Mouse (Mus musculus) lung, adult 2 months (tissue): Measurements from ENCODE around the gene Fat4. TPM values are rescaled to one million over a fixed set of nuclear protein-coding genes. Genes with fewer than 3 reads are reported as not detected.

Experiments
- DNase-seq: peaks from one replicate; pipeline ENCODE4 v3.0.0; 2022
- H3K4me1 ChIP-seq: fragments of 200-500 bp; 2 replicates; pipeline ENCODE4 v1.6.1; 2011; ENCODE audit warnings: low read length; ENCODE audit not compliant: control insufficient read depth, insufficient read depth
- H3K4me3 ChIP-seq: fragments of 200-500 bp; replicated peaks from 2 replicates; pipeline ENCODE3; 2011; ENCODE audit warnings: low read depth, mild to moderate bottlenecking, control low read depth, low read length; ENCODE audit errors: extremely low read depth
- CTCF ChIP-seq: fragments of 200-500 bp; IDR thresholded peaks from 2 replicates; pipeline ENCODE4 v1.5.1; 2011; ENCODE audit warnings: mild to moderate bottlenecking, low read length, control low read depth; ENCODE audit not compliant: insufficient read depth
- POLR2A ChIP-seq: fragments of 200-500 bp; IDR thresholded peaks from 2 replicates; pipeline ENCODE4 v1.6.1; 2011; ENCODE audit warnings: low read depth, mild to moderate bottlenecking, control low read depth, low read length, borderline replicate concordance; ENCODE audit errors: extremely low read depth
- WGBS: fragments of 180-500 bp; shearing (Covaris S2); methylation state at CpG from one replicate; pipeline ENCODE4 v1.1.7; 2018; 5-methylcytosine and 5-hydroxymethylcytosine counted together
- polyA plus RNA-seq: library from polyadenylated mRNA; depleted of rRNA; stranded (reverse); fragments of >200 nt; gene quantifications from 2 replicates; pipeline ENCODE4 v1.2.3, GENCODE M21; 2012; rRNA removed

Fat4 gene
- 4.2 and 5.3 TPM in 2 replicates for polyA plus RNA-seq

DNA sequence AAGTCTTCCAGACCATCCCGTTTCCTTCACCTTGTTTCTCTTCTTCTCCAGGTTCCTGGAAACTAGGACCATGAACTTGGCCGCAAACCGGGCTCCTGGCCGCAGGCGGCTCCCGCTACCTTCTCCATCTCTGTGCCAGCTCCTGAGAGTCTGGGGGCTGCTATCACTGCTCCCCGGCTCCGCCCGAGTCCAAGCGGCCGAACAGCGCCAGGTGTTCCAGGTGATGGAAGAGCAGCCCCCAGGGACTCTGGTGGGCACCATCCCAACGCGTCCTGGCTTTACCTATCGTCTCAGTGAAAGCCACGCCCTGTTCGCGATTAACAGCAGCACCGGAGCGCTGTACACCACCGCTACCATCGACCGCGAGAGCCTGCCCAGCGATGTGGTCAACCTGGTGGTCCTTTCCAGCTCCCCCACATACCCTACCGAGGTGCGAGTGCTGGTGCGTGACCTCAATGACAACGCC is at the start of gene Fat4:
Gene Fat4 (plus strand): TSS at position 51 of the 466 bp plus-strand sequence.
- 1% methylated on average over 29 of the region's 29 CpGs for WGBS
- TF ChIP-seq CTCF (no peak), POLR2A (no peak)
- no peak for DNase-seq
- Histone ChIP-seq H3K4me3 (peak within 1 kb of the TSS; percentile 72), H3K4me1 (peaks cover 11% of the 10 kb centered on the region; the same call in 1 of the 2 replicates)

DNA sequence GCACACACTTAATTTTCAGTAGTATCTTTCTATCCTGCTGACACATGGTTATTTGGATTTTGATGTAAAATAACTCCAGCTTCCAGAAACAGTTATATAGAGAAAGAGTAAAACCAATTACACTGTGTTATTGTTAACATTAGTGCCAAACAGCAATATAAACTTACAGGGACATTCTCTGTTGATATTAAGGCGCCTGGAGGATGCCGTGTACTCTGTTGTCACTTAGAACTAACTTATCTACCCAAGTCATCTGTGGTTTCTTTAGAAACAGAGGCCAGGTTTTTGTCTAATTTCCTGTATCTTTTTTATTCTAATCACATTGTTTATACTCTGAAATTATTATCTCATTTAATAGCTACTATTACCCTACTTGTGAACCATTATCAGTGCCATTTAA is 47.3 kb upstream of the Fat4 start:
- no peaks in the 10 kb centered on the region for H3K4me1 ChIP-seq
- no peak for DNase-seq
- 56% methylated on average over 2 of the region's 2 CpGs for WGBS
- no peak overlapping the region for H3K4me3 ChIP-seq
- TF ChIP-seq CTCF (no peak), POLR2A (no peak)

DNA sequence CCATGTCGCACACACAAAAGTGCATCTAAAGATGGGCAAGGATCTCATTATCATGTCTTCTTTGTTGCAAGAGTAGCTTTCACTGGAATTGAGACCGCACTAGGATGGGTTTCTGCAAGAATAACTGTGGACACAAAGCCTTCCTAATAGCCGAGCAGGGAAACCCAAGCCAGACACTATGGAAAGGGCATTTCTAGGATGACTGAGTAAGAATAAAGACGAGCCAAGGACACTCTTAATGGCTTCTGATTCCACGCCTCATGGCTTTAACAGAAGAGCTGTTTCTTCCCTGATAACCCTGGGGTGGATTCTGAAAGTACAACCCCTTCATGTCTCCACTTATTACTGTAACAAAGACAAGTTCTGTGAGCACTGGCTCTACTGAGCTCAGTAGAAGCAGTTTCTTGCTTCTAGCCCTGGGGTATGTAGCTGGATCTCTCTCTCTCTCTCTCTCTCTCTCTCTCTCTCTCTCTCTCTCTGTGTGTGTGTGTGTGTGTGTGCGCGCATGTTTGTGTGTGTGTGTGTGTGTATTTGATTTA is 43.7 kb upstream of the Fat4 start:
- no peak for DNase-seq
- no peak overlapping the region for H3K4me3 ChIP-seq
- TF ChIP-seq POLR2A (no peak), CTCF (no peak)
- 95% methylated on average over 7 of the region's 7 CpGs for WGBS
- H3K4me1 ChIP-seq: no peaks in the 10 kb centered on the region

DNA sequence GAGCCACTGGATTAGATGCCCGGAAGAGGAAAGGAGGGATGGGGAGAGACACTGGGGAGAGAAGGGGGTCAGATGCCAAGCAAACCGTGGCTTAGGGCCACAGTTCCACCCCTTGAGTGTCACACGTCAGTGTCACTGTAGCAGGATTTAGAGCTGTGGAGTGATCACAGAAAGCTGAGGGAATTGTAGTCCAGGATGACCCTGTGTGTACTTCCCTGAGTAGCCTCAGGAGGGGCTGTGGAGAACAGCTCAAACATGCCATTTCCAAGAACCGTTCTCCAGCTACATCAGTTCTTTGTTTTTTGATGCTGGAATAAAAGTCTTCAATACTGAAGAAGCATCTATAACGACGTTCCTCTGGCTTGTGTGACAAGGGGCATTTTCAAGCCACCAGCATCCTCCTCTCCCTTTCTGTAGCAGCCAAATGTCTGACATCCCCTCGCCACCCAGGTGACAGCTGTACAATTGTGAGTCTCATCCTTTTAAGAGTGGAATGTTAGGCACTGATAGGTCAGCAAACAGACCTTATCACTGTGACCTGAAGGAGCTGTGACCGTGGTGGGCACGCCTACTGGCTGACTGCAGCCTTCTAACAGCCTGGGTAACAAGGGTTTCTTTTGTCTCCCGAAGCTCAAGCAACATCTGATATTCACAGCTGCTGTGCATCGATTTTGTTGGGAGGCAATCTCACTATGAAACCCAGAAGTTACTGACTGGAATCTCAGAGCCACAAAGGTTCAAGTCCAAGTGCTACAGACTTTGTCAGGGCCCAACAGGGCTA is 39.9 kb upstream of the Fat4 start:
- no peak for DNase-seq
- H3K4me1 ChIP-seq: no peaks in the 10 kb centered on the region
- no peak overlapping the region for H3K4me3 ChIP-seq
- no peak for TF ChIP-seq POLR2A
- no peak for TF ChIP-seq CTCF
- 44% methylated on average over 11 of the region's 11 CpGs for WGBS

DNA sequence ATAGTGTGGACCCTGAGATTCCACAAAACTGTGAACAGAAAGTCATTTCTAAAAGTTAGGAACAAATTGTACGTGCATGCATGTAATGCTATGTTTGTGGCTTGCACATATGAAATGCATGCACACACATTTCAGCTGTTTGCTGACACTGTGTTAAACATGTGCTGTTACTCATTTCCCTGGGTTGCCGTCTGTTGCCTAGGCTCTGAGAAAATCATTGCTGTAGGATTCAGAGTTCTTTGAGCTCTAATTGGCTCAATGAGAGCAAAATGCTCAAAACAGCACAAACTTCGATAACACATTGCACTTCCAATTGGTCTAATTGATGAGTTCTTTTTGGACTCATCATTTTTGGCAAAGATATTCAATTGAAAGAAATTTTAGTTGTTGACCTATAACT is 37.7 kb upstream of the Fat4 start:
- no peak for DNase-seq
- 77% methylated on average over 3 of the region's 3 CpGs for WGBS
- TF ChIP-seq POLR2A (no peak), CTCF (no peak)
- Histone ChIP-seq H3K4me3 (no peak overlapping the region), H3K4me1 (no peaks in the 10 kb centered on the region)

DNA sequence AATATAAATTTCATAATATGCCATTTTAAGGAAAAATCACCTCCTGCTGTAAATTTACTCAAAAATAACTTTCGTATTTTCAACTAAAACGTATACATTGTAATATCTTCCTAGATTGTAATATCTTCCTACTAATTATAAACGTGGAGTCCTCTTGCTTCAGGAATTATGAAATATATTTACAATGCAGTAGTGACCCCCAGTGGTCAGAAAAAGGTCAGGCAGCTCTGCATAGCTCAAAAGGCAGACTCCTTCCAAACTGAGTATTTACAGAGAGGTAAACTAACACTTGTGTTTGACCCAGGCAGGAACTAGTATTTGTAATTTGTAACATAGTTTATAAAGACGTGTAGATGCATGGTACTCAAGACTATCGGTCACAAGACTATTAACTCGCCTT is 37.2 kb upstream of the Fat4 start:
- WGBS: 14% methylated on average over 6 of the region's 6 CpGs
- no peak for DNase-seq

DNA sequence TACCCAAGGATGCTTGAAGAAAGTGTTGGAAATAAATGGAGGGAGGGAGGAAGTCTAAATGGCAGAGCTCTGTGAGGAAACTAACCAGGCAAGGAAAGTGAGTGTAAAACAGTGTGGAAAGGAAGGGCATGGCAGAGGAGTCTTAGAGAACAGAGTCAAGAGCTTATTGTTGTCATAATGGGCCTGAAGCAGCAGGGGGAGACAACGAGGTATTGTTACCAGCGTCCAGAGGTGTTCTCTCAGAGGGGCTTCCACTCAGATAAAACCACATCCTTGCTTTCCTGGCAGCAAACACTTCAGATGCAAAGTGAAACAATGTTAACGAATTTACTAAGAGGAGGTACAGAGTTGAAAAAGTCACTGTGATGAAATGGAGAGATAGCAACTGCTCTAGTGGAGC is 33.1 kb upstream of the Fat4 start:
- DNase-seq: no peak
- Histone ChIP-seq H3K4me3 (no peak overlapping the region), H3K4me1 (no peaks in the 10 kb centered on the region)
- TF ChIP-seq POLR2A (no peak), CTCF (no peak)
- WGBS: 17% methylated on average over 3 of the region's 3 CpGs

More for the DNA sequence above, 37.2 kb upstream of the Fat4 start:
- TF ChIP-seq POLR2A (no peak), CTCF (peak; percentile 12; the same call in 1 of the 2 replicates)
- Histone ChIP-seq H3K4me1 (no peaks in the 10 kb centered on the region), H3K4me3 (no peak overlapping the region)

DNA sequence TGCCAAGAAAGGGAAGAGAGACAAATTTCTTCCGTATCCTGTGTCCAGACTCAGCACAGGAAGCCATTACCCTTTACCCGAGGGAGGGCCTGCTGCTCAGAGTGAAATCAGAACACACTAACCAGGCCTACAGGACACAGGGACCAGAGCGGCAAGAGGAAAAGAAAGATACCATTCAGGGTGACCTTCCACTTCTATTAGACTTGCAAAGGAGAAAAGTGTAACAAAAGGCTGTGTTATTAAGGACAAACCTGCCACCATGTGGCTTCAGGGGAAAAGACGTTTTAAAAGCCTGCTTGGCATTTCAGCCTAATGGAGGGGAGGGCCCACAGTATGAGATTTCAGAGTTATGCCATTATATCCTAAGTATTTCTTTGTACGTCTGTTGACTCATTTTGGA is 26.1 kb upstream of the Fat4 start:
- TF ChIP-seq POLR2A (no peak), CTCF (no peak)
- no peaks in the 10 kb centered on the region for H3K4me1 ChIP-seq
- 36% methylated on average over 5 of the region's 5 CpGs for WGBS
- no peak overlapping the region for H3K4me3 ChIP-seq
- DNase-seq: no peak

DNA sequence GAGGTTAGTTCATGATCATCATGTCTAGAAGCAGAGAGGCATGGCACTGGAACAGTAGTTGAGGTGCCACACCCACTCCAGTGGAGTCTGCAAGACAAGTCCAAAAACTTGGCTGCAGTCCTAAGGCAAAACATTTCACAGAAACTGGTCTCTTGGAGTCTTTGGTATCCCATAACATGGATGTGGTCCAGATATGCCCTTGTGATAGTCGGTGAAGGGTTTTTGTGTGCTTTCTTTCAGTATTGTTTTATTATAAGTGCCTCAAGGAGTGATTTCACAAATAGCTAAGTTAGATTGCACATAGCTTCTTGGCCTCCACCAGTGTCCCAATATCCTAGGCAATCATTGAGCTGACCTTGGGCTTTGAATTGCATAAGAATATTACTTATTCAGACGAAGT is 15.4 kb upstream of the Fat4 start:
- Histone ChIP-seq H3K4me3 (no peak overlapping the region), H3K4me1 (no peaks in the 10 kb centered on the region)
- 50% methylated on average over 2 of the region's 2 CpGs for WGBS
- no peak for TF ChIP-seq POLR2A
- no peak for TF ChIP-seq CTCF
- no peak for DNase-seq

DNA sequence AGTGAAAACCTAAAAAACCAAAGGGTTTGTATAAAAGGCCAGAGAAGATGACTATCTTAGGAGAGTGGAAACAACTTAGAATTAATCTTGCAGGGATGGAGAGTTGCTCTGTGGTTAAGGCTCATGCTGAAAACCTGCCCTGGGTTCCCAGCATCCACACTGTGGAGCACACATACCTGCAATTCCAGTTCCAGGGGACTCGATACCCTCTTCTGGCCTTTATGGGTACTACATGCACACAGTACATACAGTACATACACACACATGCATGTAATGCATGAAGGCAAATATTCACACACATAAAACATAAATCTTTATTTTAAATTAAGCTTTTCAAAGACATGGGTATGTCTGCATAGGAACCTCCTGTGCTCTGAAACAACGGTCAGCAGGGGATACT is 10.9 kb upstream of the Fat4 start:
- DNase-seq: no peak
- no peaks in the 10 kb centered on the region for H3K4me1 ChIP-seq
- TF ChIP-seq CTCF: no peak
- no peak for TF ChIP-seq POLR2A
- no peak overlapping the region for H3K4me3 ChIP-seq
- WGBS: 84% methylated on average over 2 of the region's 2 CpGs
